16 mouse cellular contexts compared by ENCODE assay signal in the genomic region with DNA sequence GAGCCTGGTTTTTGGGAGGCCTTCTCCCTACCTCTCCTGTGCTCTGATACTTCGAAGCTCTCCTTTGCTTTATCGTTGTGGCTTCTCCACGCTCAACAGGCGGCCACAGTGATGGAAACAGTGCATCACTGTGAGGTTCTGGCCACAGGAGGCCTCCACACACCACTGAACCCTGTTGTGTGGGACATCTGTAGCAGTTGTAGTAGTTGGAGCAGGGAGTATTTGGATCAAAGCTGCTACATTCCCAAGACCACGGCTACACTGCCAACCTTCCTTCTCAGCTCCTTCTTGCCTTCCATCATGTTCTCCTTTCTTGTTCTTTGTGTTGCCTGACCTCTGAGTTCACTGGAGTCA. TPM values are rescaled to one million over a fixed set of nuclear protein-coding genes. Genes with fewer than 3 reads are reported as not detected.
DNase-seq lines count a peak whose midpoint lies in the region; ATAC-seq and TF ChIP-seq lines count a peak whose summit lies in the region.
"Had no signal": no experiment of that assay in that cellular context is flagged by ENCODE, and none has a peak within 500 bp of the region (broad histone marks: within the 10 kb centered on the region; RNA-seq: fewer than 3 reads in every experiment).

No protein-coding gene starts in this region.

- no peaks in the 10 kb centered on the region for H3K27me3 ChIP-seq in kidney, embryonic 15.5 days
- H3K27me3 ChIP-seq in stomach, embryonic 15.5 days (replicated peaks) = no peaks in the 10 kb centered on the region
- H3K27me3 ChIP-seq in limb, embryonic 10.5 days (ENCODE audit: low read depth, poor library complexity, severe bottlenecking) = no peaks in the 10 kb centered on the region
- H3K27me3 ChIP-seq: embryonic facial prominence, embryonic 13.5 days; liver, embryonic 13.5 days; midbrain, embryonic 13.5 days had no signal

- no peak for DNase-seq in kidney, postnatal 14 days
- DNase-seq in lung, postnatal 36 days = peak; percentile 20
- no peak for DNase-seq in lung, postnatal 25 days (ENCODE audit: low spot score)
- DNase-seq in limb, embryonic 10.5 days (ENCODE audit: low spot score) = no peak
- DNase-seq: cerebellum, adult 18-20 months; gastrocnemius, postnatal 25 days; liver, embryonic 13.5 days; thymus, adult 18-20 months had no signal

- no peaks in the 10 kb centered on the region for H3K36me3 ChIP-seq in kidney, embryonic 15.5 days
- no peaks in the 10 kb centered on the region for H3K36me3 ChIP-seq in stomach, embryonic 15.5 days
- no peaks in the 10 kb centered on the region for H3K36me3 ChIP-seq in limb, embryonic 10.5 days
- H3K36me3 ChIP-seq: embryonic facial prominence, embryonic 13.5 days; heart, embryonic 15.5 days; liver, embryonic 13.5 days; midbrain, embryonic 13.5 days had no signal

- H3K4me2 ChIP-seq in kidney, embryonic 15.5 days = no peak overlapping the region
- H3K4me2 ChIP-seq in stomach, embryonic 15.5 days = no peak overlapping the region
- H3K4me2 ChIP-seq: embryonic facial prominence, embryonic 13.5 days; heart, embryonic 15.5 days; liver, embryonic 13.5 days; midbrain, embryonic 13.5 days had no signal

- H3K4me3 ChIP-seq in kidney, embryonic 15.5 days (replicated peaks) = no peak overlapping the region
- no peak overlapping the region for H3K4me3 ChIP-seq in cortical plate, adult 2 months (ENCODE audit: insufficient read depth, low read length)
- no peak overlapping the region for H3K4me3 ChIP-seq in stomach, embryonic 15.5 days (replicated peaks)
- no peak overlapping the region for H3K4me3 ChIP-seq in limb, embryonic 10.5 days
- H3K4me3 ChIP-seq: embryonic facial prominence, embryonic 13.5 days; heart, embryonic 15.5 days; liver, embryonic 13.5 days; midbrain, embryonic 13.5 days had no signal

- H3K9ac ChIP-seq in kidney, embryonic 15.5 days = no peak overlapping the region
- H3K9ac ChIP-seq in stomach, embryonic 15.5 days = no peak overlapping the region
- H3K9ac ChIP-seq: embryonic facial prominence, embryonic 13.5 days; heart, embryonic 15.5 days; liver, embryonic 13.5 days; midbrain, embryonic 13.5 days had no signal

- H3K9me3 ChIP-seq in kidney, embryonic 15.5 days (replicated peaks) = no peaks in the 10 kb centered on the region
- no peaks in the 10 kb centered on the region for H3K9me3 ChIP-seq in stomach, embryonic 15.5 days
- no peaks in the 10 kb centered on the region for H3K9me3 ChIP-seq in limb, embryonic 10.5 days (replicated peaks)
- H3K9me3 ChIP-seq: embryonic facial prominence, embryonic 13.5 days; heart, embryonic 15.5 days; liver, embryonic 13.5 days; midbrain, embryonic 13.5 days had no signal

- H3K4me1 ChIP-seq in kidney, embryonic 15.5 days = peaks cover 38% of the 10 kb centered on the region
- no peaks in the 10 kb centered on the region; the same call in 1 of the 2 replicates for H3K4me1 ChIP-seq in cortical plate, adult 2 months (ENCODE audit: control insufficient read depth, insufficient read depth, low read length)
- H3K4me1 ChIP-seq in stomach, embryonic 15.5 days = peaks cover 13% of the 10 kb centered on the region
- H3K4me1 ChIP-seq in limb, embryonic 10.5 days = peaks cover 32% of the 10 kb centered on the region

- TF ChIP-seq CTCF in cortical plate, adult 2 months (IDR thresholded peaks at IDR 0.05; ENCODE audit: extremely low read depth, insufficient read depth, low read length) = peak; percentile 34

- ATAC-seq in kidney, embryonic 15.5 days (replicated peaks; ENCODE audit: low FRiP score) = no peak
- no peak for ATAC-seq in stomach, embryonic 15.5 days (ENCODE audit: insufficient read depth, low FRiP score, low read depth)
- ATAC-seq: forebrain, embryonic 14.5 days; hindbrain, embryonic 16.5 days; midbrain, embryonic 13.5 days had no signal

- WGBS in kidney, embryonic 15.5 days = 65% methylated on average over 5 of the region's 5 CpGs
- WGBS in stomach, embryonic 15.5 days = 67% methylated on average over 5 of the region's 5 CpGs
- WGBS in limb, embryonic 10.5 days = 70% methylated on average over 5 of the region's 5 CpGs

- H3K27ac ChIP-seq in kidney, embryonic 15.5 days = peak overlapping the region; percentile 54
- H3K27ac ChIP-seq in cortical plate, adult 2 months (ENCODE audit: insufficient read depth, low read length) = no peak overlapping the region
- peak overlapping the region; percentile 1; the same call in 1 of the 2 replicates for H3K27ac ChIP-seq in stomach, embryonic 15.5 days
- H3K27ac ChIP-seq in limb, embryonic 10.5 days = no peak overlapping the region
- H3K27ac ChIP-seq: embryonic facial prominence, embryonic 13.5 days; heart, embryonic 15.5 days; liver, embryonic 13.5 days; midbrain, embryonic 13.5 days had no signal

- no peak for TF ChIP-seq POLR2A in cortical plate, adult 2 months (IDR thresholded peaks at IDR 0.05; ENCODE audit: extremely low read depth, insufficient read depth, low read length)

RNA-seq across cellular contexts. Expression of gene Fzd7, which starts 55.0 kb away (rescaled TPM):
- polyA plus RNA-seq in kidney, embryonic 15.5 days (2015; fragmentation: Nextera tagmentation; extraction: Ambion mirVana) = 19.1 and 19.5 TPM in 2 replicates
- 3.2 and 3.3 TPM in 2 replicates for polyA plus RNA-seq in cortical plate, adult 2 months (2012; rRNA removed)
- 7.7 and 9.6 TPM in 2 replicates for polyA plus RNA-seq in stomach, embryonic 15.5 days (2015; fragmentation: Nextera tagmentation; extraction: Ambion mirVana)
- polyA plus RNA-seq in limb, embryonic 10.5 days (2016; fragmentation: Nextera tagmentation; extraction: Ambion mirVana) = 13.2 and 13.5 TPM in 2 replicates

Comparison
In these comparisons a context has a peak if more than half of its experiments do, and no peak if none do; other contexts are left out.
1. H3K27ac ChIP-seq: peak in kidney, embryonic 15.5 days (single experiment) and stomach, embryonic 15.5 days (single experiment); none in cortical plate, adult 2 months (single experiment) and limb, embryonic 10.5 days (single experiment).